Mouse (Mus musculus) T-cell, adult 66 days (primary cell): ENCODE data around the gene Ktn1. TPM values are rescaled to one million over a fixed set of nuclear protein-coding genes. Genes with fewer than 3 reads are reported as not detected.

Experiments used
- total RNA-seq, 2 experiments: library from RNA; stranded (reverse); gene quantifications; 3 replicates in 1 of 2; 4 replicates in 1 of 2; pipeline ENCODE4 v1.2.4; 2023

The Ktn1 gene
- total RNA-seq, result 10 to 100 TPM; 69.3 to 73.6 TPM

GRCm38 (mm10) chr14:47648218-47648617 lies at the start of gene Ktn1:
Gene Ktn1, plus strand, starts transcription at chr14:47648448.

Other genes starting within 250 kb of the Ktn1 start
- 10 to 100 TPM in 1 of 2 experiments, 1 to 10 TPM in 1; 9.5 to 14.3 TPM for gene Dlgap5, start 230.0 kb upstream of the Ktn1 start, total RNA-seq
- gene Fbxo34, start 198.0 kb upstream of the Ktn1 start, total RNA-seq, result 10 to 100 TPM; 18.5 to 27.3 TPM
- 10 to 100 TPM; 28.0 to 42.5 TPM for gene Atg14, start 77.8 kb upstream of the Ktn1 start, total RNA-seq